Mouse (Mus musculus) natural killer cell, adult 2 months (primary cell): ENCODE data around the gene Olfr1502.
"Not testable (repeated sequence)": the region's sequence is repeated elsewhere in the genome, so short reads cannot be mapped to it uniquely, and the experiment has no call there.

ENCODE experiments used
- DNase-seq, 2 experiments: peaks; one replicate each; pipeline ENCODE4 v3.0.0; 2022; ENCODE audit warnings: low spot score in 2 of 2

The Olfr1502 gene

DNA sequence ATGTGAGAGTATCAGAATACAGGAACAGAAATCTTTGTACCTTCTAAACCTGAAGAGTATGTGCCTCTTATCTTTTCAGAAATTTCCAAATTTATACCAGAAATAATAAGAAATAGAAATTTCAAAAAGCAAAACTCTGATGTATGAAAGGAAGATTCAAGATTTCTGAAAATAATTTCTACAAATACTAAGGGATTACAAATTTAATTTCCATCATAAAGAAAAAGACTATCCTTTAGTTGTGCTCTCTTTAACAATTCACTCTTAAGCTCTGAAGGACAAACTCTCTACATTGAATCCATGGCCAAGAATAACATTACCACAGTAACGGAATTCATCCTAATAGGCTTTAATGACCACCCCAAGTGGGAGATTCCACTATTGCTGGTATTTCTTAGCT lies at the start of gene Olfr1502:
Gene Olfr1502 (plus strand): TSS at position 301 of the 400 bp plus-strand sequence.
- DNase-seq, result no peak

DNA sequence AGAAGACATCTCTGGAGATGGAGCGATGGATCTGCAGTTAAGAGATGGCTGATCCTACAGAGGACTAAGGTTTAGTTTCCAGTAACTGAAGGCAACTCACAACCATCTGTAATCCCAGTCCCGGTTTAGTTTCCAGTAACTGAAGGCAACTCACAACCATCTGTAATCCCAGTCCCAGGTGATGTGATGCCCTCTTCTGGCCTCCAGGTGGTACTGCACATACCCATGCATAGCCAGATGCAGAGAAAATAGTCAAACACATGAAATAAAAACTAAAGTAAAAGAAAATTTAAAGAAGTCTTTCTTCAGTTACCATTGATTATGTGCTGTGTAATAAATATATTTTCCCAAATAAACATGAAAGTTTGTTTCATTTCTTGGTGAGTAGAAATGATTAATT lies 48.8 kb upstream of the Olfr1502 start:
- no peak for DNase-seq

DNA sequence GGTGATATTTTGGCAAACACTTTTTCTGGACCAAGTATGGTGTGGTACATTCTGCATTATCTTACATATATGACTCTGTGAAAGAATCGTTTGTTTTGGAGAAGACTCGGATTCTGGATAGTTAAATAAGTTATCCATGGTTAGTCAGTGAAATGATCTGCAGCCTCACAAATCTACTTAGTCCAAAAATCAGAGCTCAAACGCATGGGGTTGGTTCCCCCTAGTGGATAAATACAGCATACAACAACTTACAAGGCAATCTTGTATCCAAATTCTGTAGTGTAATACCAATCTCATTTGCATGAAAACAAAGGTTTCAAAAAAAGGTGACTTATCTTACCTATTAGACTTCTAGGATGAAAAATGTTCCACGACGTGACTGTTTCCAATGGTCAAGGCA lies 42.8 kb upstream of the Olfr1502 start:
- DNase-seq, result no peak

DNA sequence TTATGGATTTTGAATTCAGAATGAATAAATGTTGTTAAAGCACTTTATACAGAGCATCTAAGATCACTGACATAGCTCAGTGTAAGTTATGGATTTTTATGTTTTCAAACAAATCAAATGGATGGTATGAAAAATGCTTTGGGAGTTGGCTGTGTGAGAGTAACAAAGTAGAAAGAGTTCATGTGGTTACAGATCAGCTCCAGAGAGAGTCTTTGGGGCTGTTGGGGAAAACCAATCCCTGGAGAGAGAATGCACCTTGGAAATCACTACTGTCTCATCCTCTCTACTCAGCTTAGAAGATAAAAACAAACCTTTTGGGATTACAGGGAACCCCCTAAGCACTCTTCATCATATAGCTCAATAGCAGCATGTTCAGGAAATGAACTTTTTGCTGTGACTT lies 42.2 kb upstream of the Olfr1502 start, which contains the start of gene Olfr1499:
Gene Olfr1499 (minus strand): TSS at position 101 of the 400 bp plus-strand sequence.
- DNase-seq, result no peak

DNA sequence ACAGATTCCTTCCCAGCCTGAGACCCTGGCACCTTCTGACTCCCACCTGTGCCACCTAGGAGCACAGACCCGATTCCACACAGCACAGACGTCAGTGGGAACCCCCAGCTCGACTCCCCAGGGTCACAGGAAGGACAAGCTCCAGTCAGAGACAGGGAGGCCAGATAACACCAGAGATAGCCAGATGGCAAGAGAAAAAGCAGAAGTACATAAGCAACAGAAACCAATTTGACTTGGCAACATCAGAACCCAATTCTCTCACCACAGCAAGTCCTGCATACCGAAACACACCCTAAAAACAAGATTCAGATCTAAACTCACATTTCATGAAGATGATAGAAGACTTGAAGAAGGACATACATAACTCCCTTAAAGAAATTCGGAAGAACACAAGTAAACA lies 40.7 kb upstream of the Olfr1502 start:
- no peak for DNase-seq

DNA sequence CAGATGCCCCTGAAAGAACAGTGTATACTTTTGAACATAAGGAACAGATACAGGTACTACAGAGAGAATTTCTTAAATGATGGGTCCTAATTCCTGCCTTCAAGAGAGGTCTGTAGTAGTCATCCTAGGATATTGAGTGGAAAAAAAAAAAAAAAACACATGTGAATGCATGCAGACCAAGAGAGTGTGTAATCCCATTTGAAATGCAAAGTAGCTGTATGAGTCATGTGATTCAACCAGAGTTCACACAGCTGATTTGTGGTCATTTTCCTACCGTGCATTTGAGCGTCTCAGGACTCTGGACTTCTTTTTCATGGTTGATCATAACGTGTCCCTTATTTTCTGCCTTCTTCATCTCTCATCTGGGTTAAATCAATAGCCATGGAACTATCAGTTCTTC lies 33.1 kb upstream of the Olfr1502 start:
- DNase-seq, result no peak

DNA sequence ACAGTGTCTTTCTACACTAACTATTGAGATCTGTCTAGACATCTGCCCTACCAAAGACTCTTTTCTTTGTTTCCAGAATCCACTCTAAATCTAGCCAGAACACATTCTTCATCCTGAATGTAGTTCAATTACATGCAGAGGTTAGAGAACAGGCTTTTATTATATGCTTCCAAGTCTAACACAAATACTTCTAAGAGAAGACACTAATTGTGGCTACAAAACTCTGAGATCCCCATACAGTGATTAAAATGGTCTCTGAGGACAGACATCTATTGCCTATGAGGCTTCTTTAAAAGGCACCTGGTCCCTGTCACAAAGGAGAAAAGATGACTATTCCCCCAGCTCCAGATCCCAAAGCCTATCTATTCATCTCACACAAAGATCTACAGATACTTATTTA lies 31.2 kb upstream of the Olfr1502 start, which contains the start of gene Olfr1500:
Gene Olfr1500 (minus strand): TSS at position 101 of the 400 bp plus-strand sequence.
- DNase-seq, result no peak

DNA sequence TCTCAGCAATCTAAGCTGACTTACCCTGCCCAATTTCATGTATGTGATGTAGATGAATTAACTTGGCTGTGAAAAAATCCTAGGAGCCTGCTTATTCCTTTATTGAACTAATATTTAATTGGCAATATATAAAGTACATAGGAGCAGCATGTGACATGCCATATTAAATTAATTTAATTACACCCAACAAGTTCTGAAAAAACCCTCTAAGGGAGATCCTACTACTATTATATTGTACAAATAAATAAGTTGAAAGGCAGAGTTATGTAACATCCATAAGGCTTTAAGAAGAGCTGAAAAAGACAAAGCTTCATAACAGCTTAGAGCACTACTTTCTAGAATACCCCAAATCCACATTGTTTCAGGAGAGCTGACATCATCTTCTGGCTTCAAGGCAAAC lies 11.0 kb upstream of the Olfr1502 start, which contains the start of gene Olfr1501:
Gene Olfr1501 (minus strand): TSS at position 101 of the 400 bp plus-strand sequence.
- not testable (repeated sequence) for DNase-seq

DNA sequence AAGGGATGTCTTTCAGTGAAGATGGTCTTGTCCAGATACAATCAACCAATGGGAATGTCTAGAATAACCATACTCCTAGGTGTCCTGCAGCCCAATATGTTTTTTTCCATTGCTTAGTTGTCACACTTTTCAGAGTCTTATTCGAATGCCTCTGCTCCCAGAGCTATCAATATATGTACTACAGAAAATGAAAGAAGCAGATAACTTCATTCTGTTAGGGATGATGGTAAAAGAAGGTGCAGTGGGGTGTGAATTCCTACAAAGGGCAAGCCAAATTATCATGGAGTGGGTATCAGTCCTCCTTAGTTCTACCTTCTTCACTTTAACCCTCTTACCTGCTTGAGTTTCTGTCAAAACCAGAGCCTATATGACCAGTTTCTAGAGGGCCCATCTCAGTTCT lies 36.2 kb downstream of the Olfr1502 start, which contains the start of gene Olfr1504:
Gene Olfr1504 (minus strand): TSS at position 101 of the 400 bp plus-strand sequence.
- no peak for DNase-seq
